Mouse (Mus musculus) brown adipose tissue, adult 24 weeks (tissue): ENCODE data around the gene Syt8. TPM values are rescaled to one million over a fixed set of nuclear protein-coding genes. Genes with fewer than 3 reads are reported as not detected.
A peak's percentile ranks its signal among the peaks of the same experiment; 100 is the strongest.

Source experiments
- H3K27ac ChIP-seq: fragments of 200-500 bp; replicated peaks from 2 replicates; pipeline ENCODE4 v1.5.1; 2012; ENCODE audit warnings: low read depth, mild to moderate bottlenecking, low read length
- H3K4me1 ChIP-seq: fragments of 200-500 bp; 2 replicates; pipeline ENCODE4 v1.6.1; 2012; ENCODE audit warnings: low read length, mixed read lengths; ENCODE audit not compliant: control insufficient read depth, insufficient read depth, insufficient read length
- H3K4me3 ChIP-seq: fragments of 200-500 bp; 2 replicates; pipeline ENCODE4 v1.5.1; 2012; ENCODE audit warnings: low read depth, mild to moderate bottlenecking, low read length, moderate library complexity; ENCODE audit not compliant: insufficient read depth
- polyA plus RNA-seq: library from polyadenylated mRNA; stranded (reverse); fragments of >200 nt; gene quantifications from 2 replicates; pipeline ENCODE4 v1.2.4, GENCODE M21; 2012; ENCODE audit not compliant: missing spikeins, insufficient read depth, insufficient read length

Gene Syt8
- polyA plus RNA-seq, 1 experiment: not detected

GRCm38 (mm10) chr7:142482256-142482609 is 47.6 kb downstream of the Syt8 start:
- H3K4me1 ChIP-seq: no peaks in the 10 kb centered on the region
- no peak overlapping the region for H3K4me3 ChIP-seq
- H3K27ac ChIP-seq: peak overlapping the region; percentile 59

GRCm38 (mm10) chr7:142483136-142483535 is 48.5 kb downstream of the Syt8 start:
- no peaks in the 10 kb centered on the region for H3K4me1 ChIP-seq
- H3K4me3 ChIP-seq: no peak overlapping the region
- peak overlapping the region; percentile 30 for H3K27ac ChIP-seq

- no peak overlapping the region for H3K4me3 ChIP-seq
- peak overlapping the region; percentile 5; the same call in 1 of the 2 replicates for H3K27ac ChIP-seq
- H3K4me1 ChIP-seq: no peaks in the 10 kb centered on the region
Observed at GRCm38 (mm10) chr7:142484780-142485179, 50.1 kb downstream of the Syt8 start.

GRCm38 (mm10) chr7:142486751-142487162 is 52.1 kb downstream of the Syt8 start:
- no peaks in the 10 kb centered on the region for H3K4me1 ChIP-seq
- H3K4me3 ChIP-seq: no peak overlapping the region
- no peak overlapping the region for H3K27ac ChIP-seq

- Histone ChIP-seq H3K27ac (no peak overlapping the region), H3K4me1 (no peaks in the 10 kb centered on the region), H3K4me3 (no peak overlapping the region)
Observed at GRCm38 (mm10) chr7:142487341-142487859, 52.8 kb downstream of the Syt8 start.

- H3K4me1 ChIP-seq: no peaks in the 10 kb centered on the region
- no peak overlapping the region for H3K4me3 ChIP-seq
- H3K27ac ChIP-seq: no peak overlapping the region
Observed at GRCm38 (mm10) chr7:142488053-142488452, 53.4 kb downstream of the Syt8 start.

Other genes starting within 250 kb of the Syt8 start
- not detected in 2 replicates for gene Gm10153, start 244.5 kb upstream of the Syt8 start, polyA plus RNA-seq
- gene Krtap5-3, start 233.5 kb upstream of the Syt8 start, polyA plus RNA-seq: not detected in 2 replicates
- not detected in 2 replicates for gene Gm7579, start 223.0 kb upstream of the Syt8 start, polyA plus RNA-seq
- gene Krtap5-5, start 204.9 kb upstream of the Syt8 start, polyA plus RNA-seq: not detected in 2 replicates
- gene Gm40460, start 193.8 kb upstream of the Syt8 start, polyA plus RNA-seq: not detected in 2 replicates
- not detected in 2 replicates for gene Gm2431, start 176.5 kb upstream of the Syt8 start, polyA plus RNA-seq
- gene Gm4559, start 160.5 kb upstream of the Syt8 start, polyA plus RNA-seq: not detected in 2 replicates
- gene Krtap5-1, start 137.7 kb upstream of the Syt8 start, polyA plus RNA-seq: not detected in 2 replicates
- not detected in 2 replicates for gene Krtap5-4, start 131.3 kb upstream of the Syt8 start, polyA plus RNA-seq
- gene Ifitm10, start 61.1 kb upstream of the Syt8 start, polyA plus RNA-seq: 1.5 TPM in 1 of 2 replicates, not detected in the other
- 3.0 and 3.8 TPM in 2 replicates for gene Gm49369, start 52.2 kb upstream of the Syt8 start, polyA plus RNA-seq
- 1,099 and 1,150 TPM in 2 replicates for gene Ctsd, start 46.8 kb upstream of the Syt8 start, polyA plus RNA-seq
- gene Tnni2, start 7.0 kb downstream of the Syt8 start, polyA plus RNA-seq: 232 and 484 TPM in 2 replicates
- gene Lsp1, start 26.0 kb downstream of the Syt8 start, polyA plus RNA-seq: 18.0 and 22.8 TPM in 2 replicates
- 455 and 586 TPM in 2 replicates for gene Tnnt3, start 64.0 kb downstream of the Syt8 start, polyA plus RNA-seq
- gene Mrpl23, start 97.8 kb downstream of the Syt8 start, polyA plus RNA-seq: 3.6 and 8.8 TPM in 2 replicates
- gene Igf2, start 232.0 kb downstream of the Syt8 start, polyA plus RNA-seq: 6.6 and 9.1 TPM in 2 replicates
- gene Gm49394, start 235.1 kb downstream of the Syt8 start, polyA plus RNA-seq: not detected in 2 replicates